Mouse (Mus musculus): Measurements from ENCODE around the gene Gm17677.

Gm17677 gene

DNA sequence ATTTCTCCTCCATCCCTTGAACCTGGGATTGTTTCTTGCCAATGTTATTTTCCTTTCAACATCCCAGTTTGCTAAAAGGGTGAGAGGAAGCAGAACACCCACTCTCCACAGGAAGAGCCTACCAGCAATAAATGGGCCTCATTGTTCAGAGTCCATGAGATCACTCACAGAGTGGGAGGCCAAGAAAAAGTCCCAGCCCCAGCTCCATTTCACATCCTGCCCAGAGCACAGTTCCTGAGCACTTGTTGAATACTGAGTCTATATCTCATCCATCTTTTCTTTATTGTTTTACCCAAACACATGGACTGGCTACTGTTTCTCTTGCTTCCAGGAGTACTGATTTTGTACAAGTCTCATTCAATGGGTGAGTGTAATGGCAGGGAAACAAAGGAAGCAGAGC, at the start of gene Gm17677:
Gm17677 (plus strand) TSS at position 301 of the 400 bp plus-strand sequence.
- in situ Hi-C loops (cut with MboI; ENCODE audit: low pct_unique_long_range_greater_than_20kb in 1 of 2, low sequenced_read_pairs in 2 of 2, unreplicated experiment in 1 of 2) = no loop called here

DNA sequence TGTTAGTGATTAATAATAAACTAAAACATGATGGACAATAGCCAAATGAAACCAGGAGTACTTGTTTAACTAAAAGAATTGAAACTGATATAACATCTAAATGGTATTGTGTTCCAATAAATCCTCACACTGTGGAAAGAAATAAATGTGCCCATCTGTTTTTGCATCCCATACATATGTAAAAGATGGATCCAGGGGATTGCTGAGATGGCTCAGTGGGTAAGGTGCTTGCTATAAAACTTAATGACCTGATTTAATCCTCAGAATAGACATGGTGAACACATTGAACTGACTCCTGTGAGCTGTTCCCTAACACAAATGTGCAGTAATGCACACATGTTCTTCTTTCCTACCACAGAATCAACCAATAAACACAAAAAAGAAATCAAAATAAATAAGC, 48.9 kb upstream of the Gm17677 start:
- in situ Hi-C loops (cut with MboI; ENCODE audit: low pct_unique_long_range_greater_than_20kb in 1 of 2, low sequenced_read_pairs in 2 of 2, unreplicated experiment in 1 of 2) = no loop called here

DNA sequence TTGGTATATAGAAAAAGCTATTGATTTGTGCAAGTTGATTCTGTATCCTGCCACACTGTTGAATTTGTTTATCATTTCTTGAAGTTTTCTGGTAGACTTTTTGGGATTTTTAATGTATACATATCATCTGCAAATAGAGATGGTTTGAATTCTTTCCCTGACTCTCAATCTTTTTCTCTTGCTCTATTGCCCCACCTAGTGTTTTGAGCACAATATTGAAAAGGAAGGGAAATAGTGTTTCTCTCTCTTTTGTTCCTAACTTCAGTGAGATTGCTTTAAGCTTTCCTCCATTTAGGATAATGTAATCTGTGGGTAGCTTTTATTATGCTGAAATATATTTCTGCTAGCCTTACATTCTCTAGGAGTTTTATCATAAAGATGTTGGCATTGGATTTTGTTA, 33.6 kb upstream of the Gm17677 start:
- in situ Hi-C loops (cut with MboI; ENCODE audit: low pct_unique_long_range_greater_than_20kb in 1 of 2, low sequenced_read_pairs in 2 of 2, unreplicated experiment in 1 of 2) = no loop called here

DNA sequence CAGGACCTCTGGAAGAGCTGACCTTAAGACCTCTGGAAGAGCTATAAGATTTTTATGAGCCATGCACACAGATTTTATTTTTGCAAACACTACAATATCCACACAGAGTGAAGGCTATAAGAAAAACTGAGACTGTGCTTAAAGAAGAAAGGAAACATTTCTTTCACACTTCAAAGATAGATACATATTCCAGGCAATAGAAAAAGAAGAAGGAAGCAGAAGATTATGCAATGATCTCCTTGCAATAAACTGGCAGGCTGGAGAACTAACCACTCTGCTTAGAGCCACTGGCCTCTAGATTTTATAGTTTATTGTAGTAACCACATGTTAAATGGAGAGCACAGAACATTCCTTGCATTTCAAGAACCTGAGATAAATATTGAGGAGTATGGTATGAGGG, 16.0 kb downstream of the Gm17677 start:
- in situ Hi-C loops (cut with MboI; ENCODE audit: low pct_unique_long_range_greater_than_20kb in 1 of 2, low sequenced_read_pairs in 2 of 2, unreplicated experiment in 1 of 2) = no loop called here

DNA sequence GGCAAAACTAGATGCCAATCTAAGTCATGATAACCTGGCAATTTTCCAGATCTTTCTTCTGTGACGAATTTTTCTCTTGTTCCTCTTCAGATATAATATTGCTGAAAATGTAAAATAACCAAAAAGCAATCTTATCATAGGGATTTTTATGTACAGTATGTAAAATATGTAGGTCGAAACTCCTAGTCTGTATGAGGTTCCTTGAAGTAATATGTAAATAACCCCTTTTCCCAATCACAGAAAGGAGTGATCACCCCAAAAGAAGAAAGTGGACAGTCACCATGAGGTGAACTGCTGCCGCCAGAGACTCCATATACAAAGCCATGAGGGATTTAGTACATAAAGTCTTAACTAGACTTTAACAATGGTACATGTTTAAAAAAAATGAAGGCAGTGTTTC, 37.2 kb downstream of the Gm17677 start, which contains the start of gene Gm17727:
Gm17727 (minus strand) TSS at position 101 of the 400 bp plus-strand sequence.
- in situ Hi-C loops (cut with MboI; ENCODE audit: low pct_unique_long_range_greater_than_20kb in 1 of 2, low sequenced_read_pairs in 2 of 2, unreplicated experiment in 1 of 2) = no loop called here

DNA sequence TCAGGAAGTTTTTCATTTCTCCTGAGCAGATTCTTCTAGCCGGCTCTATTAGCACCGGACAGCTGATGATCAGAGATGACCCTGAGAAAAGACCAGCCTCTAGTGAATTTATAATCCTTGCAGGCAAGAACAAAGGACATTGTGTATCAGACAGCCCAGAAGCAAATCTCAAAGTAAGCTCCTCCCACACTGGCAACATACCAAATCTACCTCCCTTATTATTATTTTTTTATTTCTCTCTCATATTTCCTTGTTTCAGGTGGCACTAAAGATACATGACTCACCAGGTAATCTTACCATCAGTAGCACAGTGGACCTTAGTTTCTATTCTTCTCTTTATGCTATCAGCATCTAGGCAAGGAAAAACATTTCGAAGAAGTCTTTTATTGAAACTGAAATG, 49.2 kb downstream of the Gm17677 start, which contains the start of the genes Gm27235 and D730048I06Rik:
Gm27235 (minus strand) TSS at position 101 of the 400 bp plus-strand sequence.
D730048I06Rik (minus strand) TSS at position 112 of the 400 bp plus-strand sequence.
- in situ Hi-C loops (cut with MboI; ENCODE audit: low pct_unique_long_range_greater_than_20kb in 1 of 2, low sequenced_read_pairs in 2 of 2, unreplicated experiment in 1 of 2) = no loop called here

Measured in mouse embryonic stem cell (cell line).